ENCODE assay signal across 8 mouse cellular contexts in the genomic region with DNA sequence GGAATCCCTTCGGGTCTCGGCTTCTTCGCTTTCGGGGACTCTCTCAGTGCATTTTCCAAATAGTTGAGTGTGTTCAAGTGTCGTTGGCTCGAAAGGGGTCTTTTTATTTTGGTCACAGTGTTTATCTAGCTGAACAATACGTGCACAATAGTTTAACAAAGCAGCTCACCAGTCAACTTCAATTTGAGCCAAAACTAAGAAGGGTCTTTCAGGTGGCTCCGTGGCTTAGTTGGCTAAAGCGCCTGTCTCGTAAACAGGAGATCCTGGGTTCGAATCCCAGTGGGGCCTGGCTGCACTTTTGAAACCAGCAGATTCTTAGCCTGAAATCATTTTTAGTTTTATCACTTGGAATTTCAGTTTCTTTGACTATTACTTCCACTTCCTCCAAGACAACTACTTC. TPM values are rescaled to one million over a fixed set of nuclear protein-coding genes. Genes with fewer than 3 reads are reported as not detected.
DNase-seq lines count a peak whose midpoint lies in the region; ATAC-seq lines count a peak whose summit lies in the region.

No protein-coding gene starts in this region.

- no peak for ATAC-seq in kidney, embryonic 15.5 days (replicated peaks; ENCODE audit: low FRiP score)
- no peak for ATAC-seq in embryonic facial prominence, embryonic 15.5 days (ENCODE audit: insufficient number of reproducible peaks, low FRiP score, low TSS enrichment, low read depth)
- ATAC-seq in neural tube, embryonic 12.5 days (ENCODE audit: low FRiP score, low read depth): no peak

- peak overlapping the region; percentile 54 for H3K4me2 ChIP-seq in kidney, embryonic 15.5 days
- peak overlapping the region; percentile 41 for H3K4me2 ChIP-seq in embryonic facial prominence, embryonic 15.5 days (replicated peaks)
- peak overlapping the region; percentile 52 for H3K4me2 ChIP-seq in neural tube, embryonic 12.5 days (replicated peaks)

- intact Hi-C loops in left cerebral cortex, postnatal 36 days (cut with DNase I): loop anchor here (2.0 kb wide), 1 partner anchor 14 kb away; no protein-coding TSS in a partner anchor

- no peaks in the 10 kb centered on the region for H3K9me3 ChIP-seq in kidney, embryonic 15.5 days (replicated peaks)
- H3K9me3 ChIP-seq in embryonic facial prominence, embryonic 15.5 days (replicated peaks): no peaks in the 10 kb centered on the region
- no peaks in the 10 kb centered on the region for H3K9me3 ChIP-seq in neural tube, embryonic 12.5 days

- peaks cover 11% of the 10 kb centered on the region; the same call in 1 of the 2 replicates for H3K4me1 ChIP-seq in kidney, embryonic 15.5 days
- 0 out of 2 replicates have a peak, but pooled peaks cover 7% of the 10 kb centered on the region for H3K4me1 ChIP-seq in embryonic facial prominence, embryonic 15.5 days
- peaks cover 3% of the 10 kb centered on the region; the same call in 1 of the 2 replicates for H3K4me1 ChIP-seq in neural tube, embryonic 12.5 days

- H3K27me3 ChIP-seq in kidney, embryonic 15.5 days: peaks cover 12% of the 10 kb centered on the region
- no peaks in the 10 kb centered on the region; the same call in 1 of the 2 replicates for H3K27me3 ChIP-seq in embryonic facial prominence, embryonic 15.5 days
- H3K27me3 ChIP-seq in neural tube, embryonic 12.5 days (replicated peaks): no peaks in the 10 kb centered on the region

- H3K9ac ChIP-seq in kidney, embryonic 15.5 days: peak overlapping the region; percentile 36; the same call in 1 of the 2 replicates
- no peak overlapping the region for H3K9ac ChIP-seq in embryonic facial prominence, embryonic 15.5 days
- H3K9ac ChIP-seq in neural tube, embryonic 12.5 days: no peak overlapping the region

- 2% methylated on average over 11 of the region's 11 CpGs for WGBS in kidney, embryonic 15.5 days
- 3% methylated on average over 11 of the region's 11 CpGs for WGBS in embryonic facial prominence, embryonic 15.5 days
- WGBS in neural tube, embryonic 12.5 days: under 1% methylated on average over 11 of the region's 11 CpGs

- no peak for DNase-seq in kidney, adult 11 months
- DNase-seq in Muller cell, postnatal 12 days (ENCODE audit: inconsistent ontology term): peak; percentile 64
- DNase-seq in left cerebral cortex, postnatal 36 days (ENCODE audit: low spot score in 2 of 2): peak; percentile 33 to 56
- DNase-seq in testis, postnatal 14 days (ENCODE audit: low spot score): no peak
- DNase-seq in gastrocnemius, postnatal 4 days (ENCODE audit: low spot score in 2 of 2): no peak

- H3K27ac ChIP-seq in kidney, embryonic 15.5 days: no peak overlapping the region
- H3K27ac ChIP-seq in embryonic facial prominence, embryonic 15.5 days (replicated peaks): no peak overlapping the region
- no peak overlapping the region for H3K27ac ChIP-seq in neural tube, embryonic 12.5 days

- no peaks in the 10 kb centered on the region for H3K36me3 ChIP-seq in kidney, embryonic 15.5 days
- H3K36me3 ChIP-seq in embryonic facial prominence, embryonic 15.5 days: no peaks in the 10 kb centered on the region
- no peaks in the 10 kb centered on the region for H3K36me3 ChIP-seq in neural tube, embryonic 12.5 days

- H3K4me3 ChIP-seq in kidney, embryonic 15.5 days (replicated peaks): peak overlapping the region; percentile 50
- peak overlapping the region; percentile 38 for H3K4me3 ChIP-seq in embryonic facial prominence, embryonic 15.5 days (replicated peaks)
- H3K4me3 ChIP-seq in neural tube, embryonic 12.5 days: peak overlapping the region; percentile 28

RNA-seq across cellular contexts. Expression of gene Gpx5, which starts 28.2 kb away (rescaled TPM):
- polyA plus RNA-seq in kidney, embryonic 15.5 days (2015; fragmentation: Nextera tagmentation; extraction: Ambion mirVana): not detected in 2 replicates
- not detected in 2 replicates for polyA plus RNA-seq in embryonic facial prominence, embryonic 15.5 days (2015; fragmentation: Nextera tagmentation; extraction: Ambion mirVana)
- total RNA-seq in left cerebral cortex, postnatal 36 days (2021): not detected
- not detected in 2 replicates for polyA plus RNA-seq in neural tube, embryonic 12.5 days (2016; fragmentation: Nextera tagmentation; extraction: Ambion mirVana)
- total RNA-seq in gastrocnemius, postnatal 4 days (2021): not detected

RNA-seq across cellular contexts. Expression of gene Gpx6, which starts 47.6 kb away (rescaled TPM):
- 5.2 and 6.1 TPM in 2 replicates for polyA plus RNA-seq in kidney, embryonic 15.5 days (2015; fragmentation: Nextera tagmentation; extraction: Ambion mirVana)
- not detected in 2 replicates for polyA plus RNA-seq in embryonic facial prominence, embryonic 15.5 days (2015; fragmentation: Nextera tagmentation; extraction: Ambion mirVana)
- not detected for total RNA-seq in left cerebral cortex, postnatal 36 days (2021)
- polyA plus RNA-seq in neural tube, embryonic 12.5 days (2016; fragmentation: Nextera tagmentation; extraction: Ambion mirVana): 0.15 TPM in 1 of 2 replicates, not detected in the other
- total RNA-seq in gastrocnemius, postnatal 4 days (2021): not detected

Comparison
In these comparisons a context has a peak if more than half of its experiments do, and no peak if none do; other contexts are left out.
1. DNase-seq: peak in Muller cell, postnatal 12 days (single experiment) and left cerebral cortex, postnatal 36 days (2 of 2); none in kidney, adult 11 months (single experiment), testis, postnatal 14 days (single experiment) and gastrocnemius, postnatal 4 days (0 of 2).
2. Peak in every context shown above with its lines, with median percentiles within 50 percentile points of each other: H3K4me2 ChIP-seq and H3K4me3 ChIP-seq.